Mouse (Mus musculus): ENCODE results near the gene Schip1. TPM values are rescaled to one million over a fixed set of nuclear protein-coding genes. Genes with fewer than 3 reads are reported as not detected.

Schip1 gene
- polyA plus RNA-seq, 1 experiment from 2014 or later = 65.8 TPM

GRCm38 (mm10) chr3:68210422-68210821, 145.8 kb downstream of the Schip1 start:
- Histone ChIP-seq H3K27me3 (no peaks in the 10 kb centered on the region), H3K9me3 (replicated peaks) (no peaks in the 10 kb centered on the region), H3K27ac (no peak overlapping the region), H3K4me1 (replicated peaks) (no peaks in the 10 kb centered on the region), H3K36me3 (no peaks in the 10 kb centered on the region), H3K4me2 (no peak overlapping the region), H3K9ac (no peak overlapping the region), H3K4me3 (no peak overlapping the region)
- ATAC-seq (replicated peaks; ENCODE audit: insufficient number of reproducible peaks, insufficient read depth, low FRiP score, low read depth) = no peak
- WGBS = 68% methylated on average over 4 of the region's 4 CpGs

DNA sequence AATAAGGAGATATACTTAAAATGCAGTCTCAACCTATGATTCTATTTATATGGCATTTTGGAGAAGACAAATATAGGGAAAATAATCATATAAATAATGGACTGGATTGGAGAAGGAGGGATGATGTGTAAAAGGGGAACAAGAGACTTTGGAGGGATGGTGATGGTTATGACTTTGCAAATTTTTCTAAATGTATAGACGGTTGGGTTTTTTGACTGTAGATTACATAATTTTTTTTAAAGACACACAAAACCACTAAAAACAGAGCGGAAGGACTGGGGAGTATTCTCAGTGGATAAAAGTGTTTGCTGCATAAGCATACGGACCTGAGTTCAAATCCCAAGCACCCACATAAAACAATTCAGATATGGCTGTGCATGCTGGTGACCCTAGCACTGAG, 156.8 kb downstream of the Schip1 start:
- Histone ChIP-seq H3K9me3 (replicated peaks) (no peaks in the 10 kb centered on the region), H3K4me2 (no peak overlapping the region), H3K36me3 (no peaks in the 10 kb centered on the region), H3K27me3 (no peaks in the 10 kb centered on the region), H3K4me1 (replicated peaks) (no peaks in the 10 kb centered on the region), H3K9ac (no peak overlapping the region), H3K27ac (no peak overlapping the region), H3K4me3 (no peak overlapping the region)
- 80% methylated on average over 3 of the region's 3 CpGs for WGBS
- no peak for ATAC-seq (replicated peaks; ENCODE audit: insufficient number of reproducible peaks, insufficient read depth, low FRiP score, low read depth)

DNA sequence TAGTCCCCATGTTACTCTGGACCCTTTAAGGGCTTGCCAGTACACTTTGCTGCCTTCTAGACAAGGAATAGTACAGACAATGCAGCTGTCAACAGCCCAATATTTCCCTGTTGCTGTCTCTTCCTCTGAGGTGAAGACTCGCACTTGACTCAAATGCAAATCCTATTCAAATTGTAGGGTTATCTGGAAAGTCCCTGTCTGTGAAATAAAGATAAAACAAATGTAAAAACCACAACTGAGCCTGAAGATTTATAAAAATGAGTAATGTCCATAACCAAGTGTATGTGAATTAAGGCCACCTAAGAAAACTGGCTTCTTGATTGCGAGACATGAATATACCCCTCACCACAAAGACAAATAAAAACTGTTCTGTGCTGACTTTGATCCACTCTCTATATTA, 175.3 kb downstream of the Schip1 start:
- H3K4me1 ChIP-seq (replicated peaks) = no peaks in the 10 kb centered on the region
- WGBS = 88% methylated on average over 2 of the region's 2 CpGs
- H3K9ac ChIP-seq = no peak overlapping the region
- no peaks in the 10 kb centered on the region for H3K36me3 ChIP-seq
- H3K9me3 ChIP-seq (replicated peaks) = no peaks in the 10 kb centered on the region
- H3K27ac ChIP-seq = no peak overlapping the region
- H3K27me3 ChIP-seq = no peaks in the 10 kb centered on the region
- ATAC-seq (replicated peaks; ENCODE audit: insufficient number of reproducible peaks, insufficient read depth, low FRiP score, low read depth) = no peak
- H3K4me2 ChIP-seq = no peak overlapping the region
- no peak overlapping the region for H3K4me3 ChIP-seq

- Histone ChIP-seq H3K27me3 (no peaks in the 10 kb centered on the region), H3K9me3 (replicated peaks) (no peaks in the 10 kb centered on the region), H3K4me1 (replicated peaks) (no peaks in the 10 kb centered on the region), H3K4me2 (no peak overlapping the region), H3K9ac (no peak overlapping the region), H3K27ac (no peak overlapping the region), H3K36me3 (no peaks in the 10 kb centered on the region), H3K4me3 (no peak overlapping the region)
- ATAC-seq (replicated peaks; ENCODE audit: insufficient number of reproducible peaks, insufficient read depth, low FRiP score, low read depth) = no peak
- 63% methylated on average over 3 of the region's 3 CpGs for WGBS
These were observed 178.6 kb downstream of the Schip1 start for GRCm38 (mm10) chr3:68243239-68243638.

DNA sequence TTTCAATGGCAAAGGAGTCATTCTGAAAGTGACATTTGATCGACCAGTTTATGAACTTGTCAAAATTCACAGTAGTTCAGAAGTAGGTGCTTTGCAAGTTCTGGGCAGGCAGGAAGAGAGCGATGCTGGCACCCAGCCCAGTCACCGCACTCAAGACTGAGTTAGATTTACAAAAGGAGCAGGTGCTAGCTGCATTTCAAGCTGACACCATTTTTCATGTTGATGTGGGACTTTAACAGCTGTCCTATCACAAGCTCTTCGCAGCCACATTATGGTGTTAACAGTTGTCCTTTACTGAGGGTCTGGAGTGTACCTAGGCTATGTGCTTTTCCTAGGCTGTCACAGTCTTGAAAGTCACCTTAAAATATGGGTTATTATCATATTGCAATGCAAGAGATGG, 181.6 kb downstream of the Schip1 start:
- H3K27ac ChIP-seq = no peak overlapping the region
- no peak overlapping the region for H3K4me3 ChIP-seq
- no peaks in the 10 kb centered on the region for H3K36me3 ChIP-seq
- no peaks in the 10 kb centered on the region for H3K27me3 ChIP-seq
- WGBS = 57% methylated on average over 4 of the region's 4 CpGs
- no peak overlapping the region for H3K4me2 ChIP-seq
- ATAC-seq (replicated peaks; ENCODE audit: insufficient number of reproducible peaks, insufficient read depth, low FRiP score, low read depth) = no peak
- H3K9me3 ChIP-seq (replicated peaks) = no peaks in the 10 kb centered on the region
- no peak overlapping the region for H3K9ac ChIP-seq
- no peaks in the 10 kb centered on the region for H3K4me1 ChIP-seq (replicated peaks)

GRCm38 (mm10) chr3:68250589-68250988, 186.0 kb downstream of the Schip1 start:
- no peak overlapping the region for H3K27ac ChIP-seq
- no peaks in the 10 kb centered on the region for H3K27me3 ChIP-seq
- H3K4me1 ChIP-seq (replicated peaks) = no peaks in the 10 kb centered on the region
- 59% methylated on average over 2 of the region's 2 CpGs for WGBS
- no peak overlapping the region for H3K9ac ChIP-seq
- no peak overlapping the region for H3K4me3 ChIP-seq
- no peak overlapping the region for H3K4me2 ChIP-seq
- no peaks in the 10 kb centered on the region for H3K36me3 ChIP-seq
- no peak for ATAC-seq (replicated peaks; ENCODE audit: insufficient number of reproducible peaks, insufficient read depth, low FRiP score, low read depth)
- H3K9me3 ChIP-seq (replicated peaks) = no peaks in the 10 kb centered on the region

DNA sequence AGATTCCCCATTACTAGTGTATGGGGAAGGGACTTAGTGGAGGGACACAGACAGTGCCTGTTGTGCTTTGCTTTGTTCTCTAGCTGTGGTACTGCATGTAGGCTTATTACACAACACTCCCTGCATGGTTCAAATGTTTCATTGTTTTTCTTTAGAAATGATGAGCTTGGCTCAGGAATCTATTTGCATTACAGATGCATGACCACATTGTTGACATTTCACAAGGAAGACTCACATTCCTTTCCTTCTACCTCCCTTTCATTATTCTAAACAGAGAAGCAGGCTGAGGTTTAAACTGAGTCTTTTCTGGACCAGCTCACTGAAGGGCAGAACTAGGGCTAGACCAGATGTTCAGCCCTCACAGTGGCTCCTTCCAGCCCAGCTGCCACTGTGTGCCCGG, 187.7 kb downstream of the Schip1 start:
- H3K4me1 ChIP-seq (replicated peaks) = no peaks in the 10 kb centered on the region
- H3K27me3 ChIP-seq = no peaks in the 10 kb centered on the region
- no peak for ATAC-seq (replicated peaks; ENCODE audit: insufficient number of reproducible peaks, insufficient read depth, low FRiP score, low read depth)
- H3K36me3 ChIP-seq = no peaks in the 10 kb centered on the region
- H3K9ac ChIP-seq = no peak overlapping the region
- 40% methylated on average over 1 of the region's 1 CpGs for WGBS
- no peak overlapping the region for H3K27ac ChIP-seq
- H3K9me3 ChIP-seq (replicated peaks) = no peaks in the 10 kb centered on the region
- no peak overlapping the region for H3K4me3 ChIP-seq
- no peak overlapping the region for H3K4me2 ChIP-seq

GRCm38 (mm10) chr3:68262304-68262703, 197.7 kb downstream of the Schip1 start:
- no peaks in the 10 kb centered on the region for H3K9me3 ChIP-seq (replicated peaks)

GRCm38 (mm10) chr3:68267905-68268304, 203.3 kb downstream of the Schip1 start:
- H3K27ac ChIP-seq = no peak overlapping the region
- H3K4me2 ChIP-seq = no peak overlapping the region
- no peak overlapping the region for H3K9ac ChIP-seq
- no peaks in the 10 kb centered on the region for H3K36me3 ChIP-seq
- WGBS = 85% methylated on average over 4 of the region's 4 CpGs
- no peak overlapping the region for H3K4me3 ChIP-seq
- H3K9me3 ChIP-seq (replicated peaks) = no peaks in the 10 kb centered on the region
- H3K27me3 ChIP-seq = no peaks in the 10 kb centered on the region
- H3K4me1 ChIP-seq (replicated peaks) = no peaks in the 10 kb centered on the region
- no peak for ATAC-seq (replicated peaks; ENCODE audit: insufficient number of reproducible peaks, insufficient read depth, low FRiP score, low read depth)

More at GRCm38 (mm10) chr3:68262304-68262703, 197.7 kb downstream of the Schip1 start:
- H3K4me2 ChIP-seq = no peak overlapping the region
- WGBS = 58% methylated on average over 6 of the region's 6 CpGs
- H3K4me1 ChIP-seq (replicated peaks) = no peaks in the 10 kb centered on the region
- no peaks in the 10 kb centered on the region for H3K36me3 ChIP-seq
- H3K4me3 ChIP-seq = no peak overlapping the region
- H3K27ac ChIP-seq = no peak overlapping the region
- no peak overlapping the region for H3K9ac ChIP-seq
- no peaks in the 10 kb centered on the region for H3K27me3 ChIP-seq
- no peak for ATAC-seq (replicated peaks; ENCODE audit: insufficient number of reproducible peaks, insufficient read depth, low FRiP score, low read depth)

- ATAC-seq (replicated peaks; ENCODE audit: insufficient number of reproducible peaks, insufficient read depth, low FRiP score, low read depth) = no peak
- no peak overlapping the region for H3K27ac ChIP-seq
- no peaks in the 10 kb centered on the region for H3K36me3 ChIP-seq
- WGBS = 78% methylated on average over 4 of the region's 4 CpGs
- no peaks in the 10 kb centered on the region for H3K27me3 ChIP-seq
- no peak overlapping the region for H3K4me2 ChIP-seq
- no peaks in the 10 kb centered on the region for H3K9me3 ChIP-seq (replicated peaks)
- no peak overlapping the region for H3K9ac ChIP-seq
- no peak overlapping the region for H3K4me3 ChIP-seq
- H3K4me1 ChIP-seq (replicated peaks) = no peaks in the 10 kb centered on the region
These were observed 204.6 kb downstream of the Schip1 start for GRCm38 (mm10) chr3:68269251-68269650.

- WGBS = 82% methylated on average over 6 of the region's 6 CpGs
- Histone ChIP-seq H3K9me3 (replicated peaks) (no peaks in the 10 kb centered on the region), H3K36me3 (no peaks in the 10 kb centered on the region), H3K4me1 (replicated peaks) (no peaks in the 10 kb centered on the region), H3K4me3 (no peak overlapping the region), H3K27ac (no peak overlapping the region), H3K27me3 (no peaks in the 10 kb centered on the region), H3K4me2 (no peak overlapping the region), H3K9ac (no peak overlapping the region)
- ATAC-seq (replicated peaks; ENCODE audit: insufficient number of reproducible peaks, insufficient read depth, low FRiP score, low read depth) = no peak
These were observed 205.6 kb downstream of the Schip1 start for GRCm38 (mm10) chr3:68270246-68270645.

GRCm38 (mm10) chr3:68271457-68271856, 206.9 kb downstream of the Schip1 start:
- no peak overlapping the region for H3K4me3 ChIP-seq
- no peak overlapping the region for H3K27ac ChIP-seq
- ATAC-seq (replicated peaks; ENCODE audit: insufficient number of reproducible peaks, insufficient read depth, low FRiP score, low read depth) = no peak
- H3K4me2 ChIP-seq = no peak overlapping the region
- no peaks in the 10 kb centered on the region for H3K9me3 ChIP-seq (replicated peaks)
- 59% methylated on average over 3 of the region's 3 CpGs for WGBS
- H3K36me3 ChIP-seq = no peaks in the 10 kb centered on the region
- no peak overlapping the region for H3K9ac ChIP-seq
- no peaks in the 10 kb centered on the region for H3K27me3 ChIP-seq
- no peaks in the 10 kb centered on the region for H3K4me1 ChIP-seq (replicated peaks)
